9 mouse cellular contexts compared by ENCODE assay signal in genomic region chr6:97312545-97312939, GRCm38 (mm10). TPM values are rescaled to one million over a fixed set of nuclear protein-coding genes. Genes with fewer than 3 reads are reported as not detected.
A peak's percentile ranks its signal among the peaks of the same experiment; 100 is the strongest.
DNase-seq lines count a peak whose midpoint lies in the region; ATAC-seq and TF ChIP-seq lines count a peak whose summit lies in the region.
"Had no signal": no experiment of that assay in that cellular context is flagged by ENCODE, and none has a peak within 500 bp of the region (broad histone marks: within the 10 kb centered on the region; RNA-seq: fewer than 3 reads in every experiment).

No protein-coding gene starts in this region.

- H3K4me1 ChIP-seq in lung, adult 2 months (ENCODE audit: control insufficient read depth, insufficient read depth, low read length), result peaks cover 4% of the 10 kb centered on the region; the same call in 1 of the 2 replicates
- no peaks in the 10 kb centered on the region; the same call in 1 of the 2 replicates for H3K4me1 ChIP-seq in forebrain, embryonic 11.5 days (replicated peaks; ENCODE audit: control insufficient read depth, insufficient read depth, low read length)
- H3K4me1 ChIP-seq in limb, embryonic 10.5 days, result peaks cover 38% of the 10 kb centered on the region
- peaks cover 18% of the 10 kb centered on the region for H3K4me1 ChIP-seq in neural tube, embryonic 13.5 days (replicated peaks)

- no peaks in the 10 kb centered on the region for H3K9me3 ChIP-seq in forebrain, embryonic 11.5 days (ENCODE audit: control insufficient read depth, low read length)
- no peaks in the 10 kb centered on the region for H3K9me3 ChIP-seq in limb, embryonic 10.5 days (replicated peaks)
- H3K9me3 ChIP-seq in neural tube, embryonic 13.5 days, result no peaks in the 10 kb centered on the region

- H3K36me3 ChIP-seq in forebrain, embryonic 11.5 days (ENCODE audit: control insufficient read depth, insufficient read depth, low read length), result no peaks in the 10 kb centered on the region
- H3K36me3 ChIP-seq in limb, embryonic 10.5 days, result 0 out of 2 replicates have a peak, but pooled peaks cover 2% of the 10 kb centered on the region
- 0 out of 2 replicates have a peak, but pooled peaks cover 10% of the 10 kb centered on the region for H3K36me3 ChIP-seq in neural tube, embryonic 13.5 days

- WGBS in lung, adult 2 months, result 10% methylated on average over 3 of the region's 3 CpGs
- 12% methylated on average over 3 of the region's 3 CpGs for WGBS in forebrain, embryonic 11.5 days
- WGBS in limb, embryonic 10.5 days, result 9% methylated on average over 3 of the region's 3 CpGs
- WGBS in neural tube, embryonic 13.5 days, result 18% methylated on average over 3 of the region's 3 CpGs

- no peak overlapping the region for H3K27ac ChIP-seq in forebrain, embryonic 11.5 days (ENCODE audit: low read depth, low read length)
- peak overlapping the region; percentile 83 for H3K27ac ChIP-seq in limb, embryonic 10.5 days
- H3K27ac ChIP-seq in neural tube, embryonic 13.5 days (replicated peaks), result no peak overlapping the region

- no peak for TF ChIP-seq CTCF in lung, adult 2 months (IDR thresholded peaks at IDR 0.05; ENCODE audit: insufficient read depth, low read length)

- no peaks in the 10 kb centered on the region for H3K27me3 ChIP-seq in forebrain, embryonic 11.5 days (ENCODE audit: control insufficient read depth, insufficient read depth, low read length)
- no peaks in the 10 kb centered on the region for H3K27me3 ChIP-seq in limb, embryonic 10.5 days (ENCODE audit: low read depth, poor library complexity, severe bottlenecking)
- no peaks in the 10 kb centered on the region for H3K27me3 ChIP-seq in neural tube, embryonic 13.5 days

- peak overlapping the region; percentile 56 for H3K4me3 ChIP-seq in lung, adult 2 months (replicated peaks; ENCODE audit: extremely low read depth, low read depth, low read length)
- H3K4me3 ChIP-seq in forebrain, embryonic 11.5 days (ENCODE audit: low read depth, low read length), result peak overlapping the region; percentile 26; the same call in 1 of the 2 replicates
- peak overlapping the region; percentile 63 for H3K4me3 ChIP-seq in limb, embryonic 10.5 days
- H3K4me3 ChIP-seq in neural tube, embryonic 13.5 days, result peak overlapping the region; percentile 29

- peak overlapping the region; percentile 56; the same call in 1 of the 2 replicates for H3K4me2 ChIP-seq in forebrain, embryonic 11.5 days (ENCODE audit: low read depth, low read length, severe bottlenecking)
- peak overlapping the region; percentile 57 for H3K4me2 ChIP-seq in neural tube, embryonic 13.5 days

- no peak overlapping the region; the same call in 1 of the 2 replicates for H3K9ac ChIP-seq in forebrain, embryonic 11.5 days (ENCODE audit: low read length)
- H3K9ac ChIP-seq in neural tube, embryonic 13.5 days, result peak overlapping the region; percentile 51

- ATAC-seq in forebrain, embryonic 11.5 days (replicated peaks; ENCODE audit: low FRiP score), result peak; percentile 55; the same call in 1 of the 2 replicates
- ATAC-seq in neural tube, embryonic 13.5 days (ENCODE audit: low read depth), result no peak

- intact Hi-C loops in gastrocnemius, postnatal 36 days (cut with DNase I), result loop anchor here (5.0 kb wide), 1 partner anchor 40 kb away; no protein-coding TSS in a partner anchor

- DNase-seq in lung, adult 2 months, result no peak
- no peak for DNase-seq in lung, postnatal 25 days (ENCODE audit: low spot score)
- no peak for DNase-seq in forebrain, embryonic 11.5 days (ENCODE audit: low spot score)
- no peak for DNase-seq in limb, embryonic 10.5 days (ENCODE audit: low spot score)
- DNase-seq in Muller cell, postnatal 12 days (ENCODE audit: inconsistent ontology term), result no peak
- DNase-seq in gastrocnemius, postnatal 36 days, result no peak
- DNase-seq in layer of hippocampus, postnatal 25 days (ENCODE audit: extremely low spot score in 1 of 2, low spot score in 1 of 2), result no peak
- DNase-seq: spleen, adult 18-20 months had no signal

- no peak for TF ChIP-seq POLR2A in lung, adult 2 months (IDR thresholded peaks at IDR 0.05; ENCODE audit: borderline replicate concordance, extremely low read depth, low read depth, low read length)

RNA-seq across cellular contexts. Expression of gene Lmod3, which starts 60.0 kb away (rescaled TPM):
- 0.22 and 2.0 TPM in 2 replicates for polyA plus RNA-seq in lung, adult 2 months (2012; rRNA removed)
- polyA plus RNA-seq in forebrain, embryonic 11.5 days (2014; fragmentation: Nextera tagmentation; extraction: Ambion mirVana), result not detected in 2 replicates
- polyA plus RNA-seq in limb, embryonic 10.5 days (2016; fragmentation: Nextera tagmentation; extraction: Ambion mirVana), result 0.13 TPM in 1 of 2 replicates, not detected in the other
- 0.47 and 1.0 TPM in 2 replicates for polyA plus RNA-seq in neural tube, embryonic 13.5 days (2015; fragmentation: Nextera tagmentation; extraction: Ambion mirVana)
- total RNA-seq in gastrocnemius, postnatal 36 days (2021), result 100 to 1,000 TPM; 126 to 132 TPM
- total RNA-seq in layer of hippocampus, postnatal 25 days (2021), result not detected
